Mouse (Mus musculus): Measurements from ENCODE around the gene Rpl3.

Gene Rpl3

DNA sequence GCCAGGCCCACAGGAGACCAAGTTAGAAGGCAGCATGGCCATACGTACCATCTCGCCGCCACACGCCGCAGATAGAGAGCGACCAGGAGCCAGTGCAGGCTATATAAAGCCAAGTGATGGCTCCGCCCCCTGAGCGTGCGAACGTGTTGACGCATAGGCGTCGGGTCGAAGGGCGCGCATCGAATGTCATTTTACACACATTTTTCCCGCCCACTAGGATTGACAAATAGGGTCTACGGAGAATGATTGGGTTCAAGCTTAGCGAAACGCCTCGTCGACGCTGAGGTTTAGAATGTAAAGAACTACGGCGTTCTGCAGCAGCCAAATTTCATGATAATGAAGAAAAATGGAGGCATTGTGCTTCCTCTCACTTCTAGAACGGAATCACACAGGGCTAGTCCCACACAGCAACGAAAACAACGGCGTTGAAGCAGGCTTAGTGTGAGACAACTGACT is 8.4 kb downstream of the Rpl3 start:
- peak; percentile 96 to 98 for DNase-seq

DNA sequence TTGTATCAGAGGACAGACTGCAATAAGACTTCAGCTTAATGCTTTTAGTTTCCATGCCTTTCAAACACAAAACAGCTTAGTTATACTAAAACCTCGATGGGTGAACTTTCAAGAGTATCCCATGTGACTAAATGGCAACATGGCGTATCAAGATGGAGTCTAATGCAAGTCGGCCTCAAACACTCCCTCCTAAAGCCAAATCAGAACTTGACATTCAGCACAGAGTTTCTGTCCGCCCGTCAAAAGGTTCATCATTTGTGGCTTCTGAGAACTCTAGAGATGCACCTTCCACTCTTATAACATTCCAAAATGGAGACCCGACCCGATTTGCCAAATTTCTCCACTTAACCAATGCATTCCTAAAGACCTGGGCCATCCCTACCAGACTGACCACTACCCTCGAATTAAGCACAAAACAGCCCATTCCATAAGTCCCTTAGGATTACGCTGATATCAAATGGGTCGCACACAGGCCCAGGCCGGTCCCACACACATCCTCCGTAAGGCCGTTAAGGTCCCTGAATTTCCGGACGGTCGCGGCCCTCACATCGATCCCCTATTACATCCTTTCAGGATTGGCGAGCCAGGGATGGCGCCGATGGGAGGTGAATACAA is 8.9 kb downstream of the Rpl3 start:
- no peak for DNase-seq

DNA sequence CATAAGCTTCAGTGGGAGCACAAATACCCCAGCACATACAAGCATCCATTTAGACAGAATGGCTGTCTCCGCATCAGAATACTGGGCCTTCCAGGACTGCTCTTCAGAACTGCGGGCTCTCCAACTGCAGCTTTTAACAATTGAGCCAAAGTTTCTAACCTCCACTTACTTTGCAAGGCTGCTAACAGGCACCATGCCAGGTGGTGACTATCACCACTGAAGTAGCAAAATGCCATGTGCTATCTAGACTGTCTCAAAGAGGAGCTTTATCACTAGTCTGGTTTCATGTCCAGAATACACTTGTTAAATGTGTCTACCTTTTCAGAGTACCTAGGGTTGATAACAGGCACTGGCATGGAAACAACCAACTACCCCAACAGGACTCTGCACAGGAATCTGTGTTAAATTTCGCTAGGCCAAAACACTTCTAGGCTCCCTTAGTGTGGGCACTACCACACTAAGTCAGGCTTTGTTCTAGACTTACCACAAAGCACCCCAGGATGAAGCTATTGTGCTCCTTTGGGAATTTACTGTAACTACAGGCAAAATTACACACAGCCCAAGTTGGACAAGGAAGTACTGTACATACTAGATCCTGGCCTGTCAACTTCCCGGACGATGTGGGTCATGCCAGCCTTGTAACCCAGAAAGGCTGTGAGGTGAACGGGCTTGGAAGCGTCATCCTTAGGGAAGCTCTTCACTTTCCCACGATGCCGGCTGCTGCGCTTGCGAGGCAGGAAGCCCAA is 9.7 kb downstream of the Rpl3 start:
- no peak for DNase-seq

DNA sequence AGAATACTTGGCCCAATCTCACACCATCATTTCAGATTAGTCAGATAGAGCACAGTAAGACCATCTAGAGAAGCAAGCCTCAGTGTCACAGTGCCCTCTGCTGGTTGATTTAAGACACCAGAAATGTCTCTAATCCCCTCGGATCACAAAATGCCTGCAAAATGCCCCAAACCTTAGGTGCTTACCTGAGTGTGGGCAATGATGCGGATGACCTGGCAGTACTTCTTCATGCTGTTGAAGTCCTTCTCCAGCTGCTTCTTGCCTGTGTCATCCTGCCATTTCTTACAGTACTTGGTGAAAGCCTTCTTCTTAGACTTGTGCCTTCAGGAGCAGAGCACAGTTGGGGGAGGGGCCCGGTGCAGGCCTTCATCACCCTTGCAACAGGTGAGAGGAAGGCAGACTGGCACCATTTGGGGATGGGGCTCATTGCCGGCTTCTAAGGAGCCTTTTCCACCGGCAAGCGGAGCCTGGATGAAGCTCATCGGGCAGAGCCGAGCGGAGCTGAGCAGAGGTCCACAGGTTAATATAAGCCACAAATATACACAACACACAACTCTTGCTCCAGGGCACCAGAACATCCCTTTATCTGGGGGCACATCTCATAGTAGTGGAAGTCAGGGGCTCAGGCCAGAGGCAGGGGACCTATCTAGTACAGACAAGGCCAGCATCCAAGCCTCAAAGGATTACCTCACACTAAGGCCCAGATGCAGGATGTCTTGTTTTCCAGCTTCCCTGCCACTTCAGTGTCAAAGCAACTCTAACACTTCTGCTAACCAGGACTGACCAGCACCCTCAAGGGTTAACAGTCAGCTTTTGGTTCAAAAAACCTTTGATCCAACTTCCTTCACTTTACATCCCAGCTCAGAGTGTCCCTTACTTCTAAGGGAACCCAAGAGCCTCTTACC is 10.7 kb downstream of the Rpl3 start:
- DNase-seq = no peak

DNA sequence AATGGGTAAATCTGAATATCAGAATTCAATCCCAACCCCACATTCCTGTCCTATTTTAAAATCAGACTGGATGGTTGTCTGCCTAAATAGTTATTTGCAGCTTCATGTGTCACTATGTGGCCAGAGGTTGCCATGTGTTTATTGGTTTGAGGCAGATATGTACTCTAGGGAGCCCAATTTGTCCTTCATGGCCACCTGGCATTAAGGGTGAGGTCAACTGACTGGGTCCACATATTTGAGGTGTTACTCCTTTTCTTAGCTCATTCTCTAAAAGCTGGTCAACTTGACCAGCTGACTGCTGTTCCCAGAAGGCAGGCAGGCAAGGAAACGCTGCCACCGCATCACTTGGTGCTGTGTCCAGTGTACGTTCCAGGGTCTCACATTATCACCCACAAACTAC is 11.7 kb downstream of the Rpl3 start:
- DNase-seq = no peak

DNA sequence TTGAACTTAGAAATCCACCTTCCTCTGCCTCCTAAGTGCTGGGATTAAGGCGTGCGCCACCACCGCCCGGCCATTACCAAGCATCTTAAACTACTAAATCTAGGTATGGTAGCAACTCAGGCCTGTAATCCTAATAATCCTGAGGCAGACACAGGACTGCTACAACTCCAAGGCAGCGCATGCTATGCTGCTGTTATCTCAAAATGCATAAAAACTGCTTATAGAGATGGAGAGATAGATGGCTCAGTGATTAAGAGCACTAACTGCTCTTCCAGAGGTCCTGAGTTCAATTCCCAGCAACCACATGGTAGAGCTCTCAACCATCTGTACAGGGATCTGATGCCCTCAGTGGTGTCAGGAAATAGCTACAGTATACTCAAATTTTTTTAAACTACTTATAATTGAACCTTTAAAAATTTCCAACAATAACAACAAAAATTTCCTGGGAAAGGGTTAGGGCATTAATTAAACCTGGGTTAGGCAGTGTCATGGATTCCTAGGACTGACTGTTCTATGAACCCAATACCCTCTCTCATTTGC is 12.5 kb downstream of the Rpl3 start:
- no peak for DNase-seq

DNA sequence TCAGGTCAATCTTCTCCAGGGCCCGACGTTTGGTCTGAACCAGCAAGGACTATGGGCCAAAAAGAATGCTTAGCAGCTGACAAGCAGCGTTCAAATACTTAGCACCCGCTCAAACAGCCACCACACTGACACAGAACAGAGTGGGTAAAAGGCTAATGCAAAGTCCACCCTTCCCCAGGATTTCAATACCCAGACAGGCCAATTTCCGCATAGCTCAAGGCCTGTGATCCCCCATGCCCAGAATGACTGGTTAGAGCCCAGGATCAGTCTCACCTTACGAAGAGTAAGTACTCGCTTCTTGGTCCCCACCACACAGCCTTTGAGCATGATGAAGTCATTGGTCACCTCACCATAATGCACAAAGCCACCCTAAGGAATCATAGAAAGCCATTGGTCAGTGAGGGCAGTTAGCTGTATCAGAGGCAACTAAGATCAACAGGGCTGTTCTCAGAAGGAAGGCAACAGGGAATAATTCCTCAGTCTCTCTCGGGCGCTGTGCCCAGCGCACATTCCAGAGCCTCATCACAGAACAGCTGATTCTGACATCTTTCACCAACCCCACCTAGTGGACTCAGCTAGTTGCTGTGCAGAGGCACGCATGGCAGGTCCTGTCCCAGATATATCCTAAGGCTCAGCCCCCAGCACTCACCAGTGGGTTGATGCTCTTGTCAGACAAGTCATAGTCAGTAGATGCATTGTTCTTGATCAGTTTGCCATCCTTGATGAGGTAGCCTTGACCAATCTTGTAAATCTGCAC is 13.4 kb downstream of the Rpl3 start:
- DNase-seq = no peak

DNA sequence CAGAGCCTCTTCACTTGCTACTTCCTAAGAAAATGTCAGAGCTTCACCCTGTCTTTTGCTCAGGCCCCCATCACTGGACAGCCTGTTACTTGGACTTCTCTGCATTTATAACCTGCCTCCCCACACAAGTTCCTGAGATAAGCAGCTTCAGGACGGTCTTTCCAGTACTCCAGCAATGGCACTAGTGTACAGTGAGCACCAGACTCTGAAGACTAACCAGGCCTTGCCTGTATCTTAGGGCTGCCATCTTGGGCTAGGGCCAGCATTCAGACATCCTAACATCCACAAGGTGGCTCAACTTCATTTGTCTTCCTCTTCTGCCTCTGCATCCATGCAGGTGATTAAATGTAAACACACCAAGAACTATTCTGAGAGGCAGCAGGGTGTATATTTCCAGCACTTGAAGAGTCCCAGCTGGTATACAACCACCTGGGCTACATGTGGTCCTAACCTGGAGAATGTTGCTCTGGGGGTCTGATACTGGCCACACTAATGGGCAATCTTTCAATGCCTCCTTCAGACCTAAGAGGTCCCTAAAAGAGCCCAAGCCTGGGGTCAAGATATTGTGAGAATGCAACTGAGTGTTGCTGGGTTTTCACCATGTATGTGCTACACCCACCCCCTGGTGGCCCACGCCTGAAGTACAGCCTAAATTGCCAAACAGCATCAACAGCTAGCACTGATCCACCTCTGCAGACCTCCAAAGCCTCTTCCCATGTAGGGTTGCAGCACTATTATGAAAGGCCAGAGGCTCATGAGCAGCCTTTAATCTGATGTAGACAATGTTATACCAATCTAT is 15.1 kb downstream of the Rpl3 start:
- DNase-seq = peak in 1 of 2 experiments; percentile 37

DNA sequence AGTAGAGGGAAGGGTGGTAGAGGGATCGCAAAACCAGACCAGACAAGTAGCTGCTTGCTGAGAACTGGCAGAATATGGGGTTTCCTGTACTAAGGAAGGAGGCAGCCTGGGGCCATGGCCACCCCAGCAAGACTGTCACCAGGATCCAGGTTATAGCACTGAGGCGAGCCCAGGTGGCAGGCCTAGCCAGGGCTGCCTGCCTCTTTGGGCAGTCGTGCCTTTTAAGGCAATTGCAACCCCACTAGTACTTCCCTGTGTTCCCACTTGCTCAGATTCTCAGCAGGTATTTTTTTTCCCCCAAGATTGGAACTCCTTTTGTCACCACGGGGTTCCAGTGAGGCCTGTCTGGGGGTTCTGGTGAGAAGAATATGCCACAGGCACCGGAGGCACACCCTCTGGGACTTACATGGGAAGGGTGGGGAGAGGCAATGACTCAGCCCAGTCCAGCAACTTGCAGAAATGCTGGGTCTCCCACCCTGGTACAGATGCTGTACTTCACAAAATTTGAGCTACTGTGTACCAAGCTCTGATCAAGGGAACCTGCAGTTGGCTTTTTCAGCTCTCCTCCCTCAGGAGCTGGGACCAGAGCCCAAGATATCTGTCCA is 15.8 kb downstream of the Rpl3 start:
- DNase-seq = no peak

DNA sequence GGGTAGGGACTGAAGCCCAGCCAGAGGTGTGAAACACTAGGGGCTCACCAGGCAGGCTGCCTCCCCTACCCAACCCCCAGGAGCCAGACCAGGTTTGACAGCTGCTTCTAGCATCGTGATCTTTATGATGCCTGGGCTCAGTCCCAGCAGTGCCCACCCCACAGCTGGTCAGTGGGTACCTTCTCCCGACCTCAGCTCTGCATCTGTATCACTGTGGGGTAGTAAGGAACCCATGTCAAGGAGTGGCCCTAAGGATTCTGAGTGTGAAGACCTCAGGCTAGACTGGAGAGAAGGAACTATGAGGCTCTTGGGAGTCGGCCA is 16.3 kb downstream of the Rpl3 start:
- no peak for DNase-seq

DNA sequence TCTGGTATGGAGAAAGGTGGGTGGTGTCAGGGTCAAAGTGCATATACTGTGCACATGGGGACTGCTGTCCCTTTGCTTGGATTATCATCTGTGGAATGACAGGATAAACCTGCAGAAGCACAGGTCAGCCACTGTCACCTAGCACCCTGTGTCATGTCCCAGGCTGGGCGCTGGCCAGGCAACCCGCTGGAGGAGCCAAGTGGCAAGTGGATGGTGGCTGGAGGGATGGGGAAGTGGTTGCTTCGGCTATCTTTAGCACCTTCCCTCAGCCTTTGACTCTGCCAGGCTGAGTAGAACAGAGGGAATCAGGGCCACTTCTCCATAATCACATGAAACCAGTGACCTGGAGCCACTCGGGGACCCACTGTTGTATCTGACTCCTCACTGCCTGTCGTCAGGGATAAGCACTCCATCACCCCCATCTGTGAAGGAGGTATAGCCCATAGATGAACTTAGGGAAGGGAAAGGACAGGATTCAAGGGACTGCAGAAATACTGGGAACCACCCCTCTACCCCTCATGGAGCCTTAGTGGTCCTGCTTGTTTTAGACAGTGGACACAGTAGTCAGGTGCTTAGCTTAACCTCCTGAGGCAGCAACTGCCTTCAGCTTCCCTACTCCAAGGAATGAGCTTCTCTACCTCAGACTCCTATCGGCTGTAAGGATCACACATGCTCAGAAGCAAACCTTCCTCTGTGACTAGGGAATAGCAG is 16.9 kb downstream of the Rpl3 start:
- no peak for DNase-seq

DNA sequence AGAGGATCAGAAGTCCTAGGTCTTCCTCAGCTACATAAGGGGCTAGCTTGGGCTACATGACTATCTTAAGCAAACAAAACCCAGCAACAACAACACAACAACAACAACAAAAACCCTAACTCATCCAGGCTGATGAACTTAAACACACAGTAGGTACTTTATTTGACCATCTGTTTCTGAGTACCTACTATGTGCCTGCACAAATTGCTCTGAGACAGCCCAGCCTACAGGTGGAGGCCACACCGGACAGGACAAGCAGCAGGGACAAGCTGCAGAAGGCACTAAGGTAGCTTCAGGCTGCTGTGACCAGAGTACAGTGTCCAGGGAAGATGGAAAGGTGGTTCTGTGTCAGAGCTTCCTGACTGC is 18.4 kb downstream of the Rpl3 start:
- no peak for DNase-seq

DNA sequence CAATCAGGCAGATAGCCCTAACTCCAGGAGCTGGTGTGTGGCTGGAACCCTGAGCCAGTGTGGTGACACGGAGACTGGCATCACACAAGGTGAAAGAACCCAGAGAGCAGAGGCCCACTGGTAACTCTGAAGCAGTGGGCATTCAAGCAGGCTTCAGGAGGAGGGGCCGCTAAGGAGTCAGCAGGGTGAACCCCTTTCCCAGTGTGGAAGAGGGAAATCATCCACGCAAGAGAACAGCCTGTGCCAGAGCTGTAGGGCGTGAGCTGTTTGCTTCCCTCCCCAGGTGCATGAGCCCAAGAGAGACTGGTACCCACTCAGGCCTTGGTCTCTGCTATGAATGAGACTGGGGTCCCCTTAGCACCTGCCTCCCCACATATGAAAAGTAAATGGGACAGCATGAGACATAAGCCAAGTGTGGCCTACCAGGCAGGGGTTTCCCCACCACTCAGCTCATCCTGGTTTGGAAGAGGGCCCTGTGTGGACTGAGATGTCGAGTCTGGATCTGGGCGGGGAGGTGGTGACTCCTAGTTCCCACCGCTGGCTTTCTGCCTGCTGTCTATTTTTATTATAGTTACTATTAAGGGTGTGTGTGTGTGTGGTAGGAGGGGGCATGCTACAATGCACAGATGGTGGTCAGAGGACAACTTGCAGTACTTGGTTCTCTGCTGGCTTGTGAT is 19.0 kb downstream of the Rpl3 start:
- DNase-seq = no peak

DNA sequence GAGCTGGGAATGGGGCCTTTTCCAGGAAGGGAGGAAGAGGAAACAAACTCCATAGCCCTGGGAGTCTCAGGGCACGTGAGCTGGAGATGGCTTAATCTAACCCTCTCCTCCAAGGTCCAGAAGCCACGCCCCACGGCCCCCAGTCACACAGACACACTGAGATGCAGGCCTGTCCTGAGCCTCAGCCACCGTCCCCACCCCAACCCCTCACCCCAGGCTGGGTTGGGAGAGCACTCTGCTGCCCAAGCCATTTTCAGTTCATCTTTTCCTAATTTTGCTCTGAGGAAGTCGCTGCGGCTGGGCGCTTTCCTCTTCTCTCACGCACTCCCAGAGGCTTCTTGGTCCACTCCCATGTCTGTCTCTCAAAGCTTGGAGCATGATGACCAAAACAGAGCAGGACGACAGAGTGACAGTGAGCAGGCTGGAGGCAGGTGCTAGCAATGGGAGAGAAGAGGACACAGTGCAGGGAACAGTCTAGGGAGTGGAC is 19.7 kb downstream of the Rpl3 start:
- DNase-seq = no peak

DNA sequence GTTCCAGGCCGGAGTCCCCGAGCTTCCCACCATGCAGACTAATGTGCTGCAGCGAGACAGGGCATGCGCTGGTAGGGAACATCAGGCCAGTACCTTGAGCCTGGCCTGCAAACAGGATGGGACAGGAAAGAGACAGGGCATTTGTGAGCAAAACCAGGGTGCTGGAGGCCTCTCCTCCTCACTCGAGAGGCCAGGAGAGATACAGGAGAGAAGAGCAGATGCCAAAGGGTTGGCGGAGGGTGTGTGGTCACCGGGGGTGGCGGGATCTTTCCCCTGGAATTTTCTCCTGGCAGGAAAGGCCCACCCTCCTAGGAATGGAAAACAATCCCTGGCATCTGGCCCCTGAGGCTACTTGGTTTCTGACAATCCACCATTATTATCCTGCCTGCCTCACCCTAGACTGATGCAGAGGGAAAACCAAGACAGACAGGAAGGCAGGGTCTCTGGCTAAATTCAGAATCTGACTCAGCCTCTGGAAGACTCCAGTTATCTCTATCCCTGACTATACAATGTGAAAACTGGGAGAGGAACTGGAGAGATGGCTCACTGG is 21.5 kb downstream of the Rpl3 start:
- DNase-seq = no peak

DNA sequence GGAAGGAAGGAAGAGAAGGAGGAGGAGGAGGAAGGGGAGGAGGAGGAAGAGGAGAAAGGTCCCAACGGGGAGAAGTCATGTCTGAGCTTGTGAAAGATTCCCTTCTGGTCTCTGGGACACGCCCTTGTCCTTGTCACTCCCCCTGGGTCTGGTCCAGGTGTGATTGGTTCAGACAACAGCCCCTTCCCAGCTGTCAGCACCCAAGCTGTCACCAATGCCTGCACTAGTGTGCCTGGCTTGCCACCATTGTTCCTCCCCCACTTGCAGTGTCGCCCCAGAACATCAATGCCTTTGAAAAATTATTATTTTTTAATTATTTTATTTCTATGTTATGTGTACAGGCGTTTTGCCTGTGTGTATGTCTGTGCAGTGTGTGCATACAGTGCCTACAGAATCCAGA is 22.5 kb downstream of the Rpl3 start:
- DNase-seq = no peak

DNA sequence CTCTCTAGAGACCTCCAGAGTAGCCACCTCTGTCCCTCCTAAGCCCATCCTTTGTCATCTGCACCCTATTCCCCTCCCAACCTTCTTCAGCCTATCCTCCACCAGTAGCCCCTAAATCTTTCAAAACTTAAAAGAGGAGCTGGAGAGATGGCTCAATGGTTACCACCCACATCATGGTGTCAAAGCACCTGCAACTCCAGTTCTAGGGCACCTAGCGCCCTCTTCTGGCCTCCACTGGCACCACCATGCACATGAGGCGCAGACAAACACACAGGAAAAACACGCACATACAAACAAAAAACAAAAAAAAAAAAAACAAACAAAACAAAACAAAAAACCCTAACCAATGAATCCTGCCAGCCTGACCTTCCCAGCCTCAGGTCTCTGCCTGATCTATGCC is 25.1 kb downstream of the Rpl3 start:
- DNase-seq = no peak

DNA sequence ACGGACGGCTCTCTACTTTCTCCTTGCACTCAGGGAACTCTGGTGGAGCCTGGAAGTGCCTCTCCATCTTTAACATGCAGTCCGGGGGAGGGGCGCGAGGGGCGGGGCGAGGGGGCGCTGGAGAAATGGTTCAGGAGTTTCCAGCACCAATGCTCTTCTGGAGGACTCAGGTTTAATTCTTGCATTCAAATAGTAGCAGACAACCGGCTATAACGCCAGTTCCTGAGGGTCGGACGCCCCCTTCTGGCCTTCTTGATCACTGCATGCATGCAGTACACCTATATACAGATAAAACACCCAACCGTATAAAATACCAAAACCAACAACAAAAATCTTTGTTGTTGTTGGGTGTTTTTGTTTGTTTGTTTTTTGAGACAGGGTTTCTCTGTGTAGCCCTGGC is 26.3 kb downstream of the Rpl3 start:
- no peak for DNase-seq

DNA sequence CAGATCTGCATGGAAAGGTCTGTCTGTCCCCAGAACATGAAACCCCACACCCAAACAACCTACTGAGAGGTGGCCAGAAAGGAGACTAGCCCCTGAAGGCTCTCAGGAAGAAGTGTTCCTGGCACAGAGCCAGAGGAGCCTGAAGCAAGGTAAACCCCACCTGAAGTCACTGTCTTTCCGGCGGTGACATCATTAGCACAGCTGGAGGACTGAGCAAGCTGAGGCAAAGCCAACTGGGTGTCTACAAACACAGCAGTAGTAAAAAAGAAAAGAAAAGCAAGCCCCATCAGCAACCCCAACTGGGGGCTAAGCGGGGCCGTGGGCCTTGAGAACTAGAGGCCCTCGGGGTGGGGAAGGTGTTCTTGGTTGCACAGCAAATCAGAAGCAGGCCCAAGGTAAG is 26.7 kb downstream of the Rpl3 start:
- no peak for DNase-seq

DNA sequence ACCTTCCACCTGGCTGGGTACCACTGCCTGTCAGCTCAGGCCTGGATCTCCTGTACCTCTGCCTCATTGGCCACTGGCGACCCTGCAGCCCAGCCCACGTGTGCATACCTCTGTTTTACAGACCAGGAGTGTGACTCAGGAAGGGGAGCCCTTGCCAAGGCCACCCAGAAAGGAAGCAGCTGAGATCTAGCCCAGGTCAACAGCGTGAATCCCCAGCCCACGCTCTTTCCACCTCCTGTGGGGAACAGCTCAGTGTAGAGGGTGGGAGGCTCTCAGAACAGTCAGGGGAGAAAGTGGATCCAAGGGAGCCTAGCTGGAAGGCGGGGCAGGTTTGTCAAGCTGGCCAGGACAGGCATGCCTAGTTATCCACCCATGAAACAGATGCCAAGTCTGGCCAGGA is 28.8 kb downstream of the Rpl3 start:
- no peak for DNase-seq
